Mouse (Mus musculus) liver, embryonic 14.5 days (tissue): Measurements from ENCODE around the gene Rpl31.

Experiments used
- CTCF ChIP-seq: IDR thresholded peaks from 2 replicates; pipeline ENCODE4 v1.5.1; 2016; ENCODE audit warnings: antibody characterized with exemption, low read depth, control low read depth
- EP300 ChIP-seq: IDR thresholded peaks from 2 replicates; pipeline ENCODE4 v1.6.1; 2016; ENCODE audit warnings: antibody characterized with exemption, low read depth

- TF ChIP-seq CTCF = no peak
- 0 out of 2 replicates have a peak, but pooled peaks have one; percentile 31 for TF ChIP-seq EP300
These were observed at the start of gene Rpl31 for GRCm38 (mm10) chr1:39367601-39368266.
